9 mouse cellular contexts compared by ENCODE assay signal in genomic region chr17:46025927-46026668, GRCm38 (mm10). TPM values are rescaled to one million over a fixed set of nuclear protein-coding genes. Genes with fewer than 3 reads are reported as not detected.
DNase-seq lines count a peak whose midpoint lies in the region; ATAC-seq and TF ChIP-seq lines count a peak whose summit lies in the region.
"Had no signal": no experiment of that assay in that cellular context is flagged by ENCODE, and none has a peak within 500 bp of the region (broad histone marks: within the 10 kb centered on the region; RNA-seq: fewer than 3 reads in every experiment).

No protein-coding gene starts in this region.

- H3K4me1 ChIP-seq in heart, adult 2 months (ENCODE audit: control insufficient read depth, insufficient read depth, low read length) = peaks cover 8% of the 10 kb centered on the region
- peaks cover 32% of the 10 kb centered on the region for H3K4me1 ChIP-seq in midbrain, embryonic 14.5 days (ENCODE audit: control insufficient read depth, insufficient read depth, low read length)
- H3K4me1 ChIP-seq in midbrain, embryonic 11.5 days (ENCODE audit: control insufficient read depth, insufficient read depth, low read length) = peaks cover 33% of the 10 kb centered on the region
- H3K4me1 ChIP-seq in intestine, embryonic 15.5 days (replicated peaks) = peaks cover 39% of the 10 kb centered on the region
- H3K4me1 ChIP-seq in stomach, embryonic 15.5 days = peaks cover 38% of the 10 kb centered on the region

- H3K9me3 ChIP-seq in midbrain, embryonic 14.5 days (ENCODE audit: control insufficient read depth, low read length) = no peaks in the 10 kb centered on the region
- H3K9me3 ChIP-seq in midbrain, embryonic 11.5 days (ENCODE audit: control insufficient read depth, low read length) = no peaks in the 10 kb centered on the region
- no peaks in the 10 kb centered on the region for H3K9me3 ChIP-seq in intestine, embryonic 15.5 days
- no peaks in the 10 kb centered on the region for H3K9me3 ChIP-seq in stomach, embryonic 15.5 days

- TF ChIP-seq EP300 in heart, adult 2 months (IDR thresholded peaks at IDR 0.05; ENCODE audit: insufficient read depth, low read depth, low read length) = 0 out of 2 replicates have a peak, but pooled peaks have one; percentile 5

- no peak for TF ChIP-seq CTCF in heart, adult 2 months (IDR thresholded peaks at IDR 0.05)

- peak overlapping the region; percentile 96 for H3K27ac ChIP-seq in heart, adult 2 months
- H3K27ac ChIP-seq in midbrain, embryonic 14.5 days (replicated peaks; ENCODE audit: low read depth, low read length) = no peak overlapping the region
- H3K27ac ChIP-seq in midbrain, embryonic 11.5 days (ENCODE audit: low read depth, low read length) = no peak overlapping the region
- no peak overlapping the region for H3K27ac ChIP-seq in intestine, embryonic 15.5 days
- H3K27ac ChIP-seq in stomach, embryonic 15.5 days = 0 out of 2 replicates have a peak overlapping the region, but pooled peaks have one; percentile 12

- peak overlapping the region; percentile 7 for H3K9ac ChIP-seq in heart, adult 2 months (ENCODE audit: low read depth, low read length)
- no peak overlapping the region for H3K9ac ChIP-seq in midbrain, embryonic 14.5 days (replicated peaks; ENCODE audit: low read length)
- no peak overlapping the region for H3K9ac ChIP-seq in midbrain, embryonic 11.5 days (ENCODE audit: low read length)
- no peak overlapping the region for H3K9ac ChIP-seq in intestine, embryonic 15.5 days
- H3K9ac ChIP-seq in stomach, embryonic 15.5 days = no peak overlapping the region

- H3K79me2 ChIP-seq in heart, adult 2 months (replicated peaks; ENCODE audit: control insufficient read depth, insufficient read depth, low read length) = 0 out of 2 replicates have a peak, but pooled peaks cover 1% of the 10 kb centered on the region

- WGBS in heart, adult 2 months = 55% methylated on average over 11 of the region's 11 CpGs
- WGBS in midbrain, embryonic 14.5 days = 90% methylated on average over 11 of the region's 11 CpGs
- WGBS in midbrain, embryonic 11.5 days = 90% methylated on average over 11 of the region's 11 CpGs
- 69% methylated on average over 11 of the region's 11 CpGs for WGBS in intestine, embryonic 15.5 days
- 74% methylated on average over 11 of the region's 11 CpGs for WGBS in stomach, embryonic 15.5 days

- H3K36me3 ChIP-seq in heart, adult 2 months (ENCODE audit: control insufficient read depth, insufficient read depth, low read length) = 0 out of 2 replicates have a peak, but pooled peaks cover 2% of the 10 kb centered on the region
- H3K36me3 ChIP-seq in midbrain, embryonic 14.5 days (ENCODE audit: control insufficient read depth, insufficient read depth, low read length) = peaks cover 43% of the 10 kb centered on the region
- H3K36me3 ChIP-seq in midbrain, embryonic 11.5 days (ENCODE audit: control insufficient read depth, insufficient read depth, low read length) = peaks cover 18% of the 10 kb centered on the region
- H3K36me3 ChIP-seq in intestine, embryonic 15.5 days = peaks cover 34% of the 10 kb centered on the region
- H3K36me3 ChIP-seq in stomach, embryonic 15.5 days = peaks cover 42% of the 10 kb centered on the region

- H3K4me3 ChIP-seq in heart, adult 2 months = peak overlapping the region; percentile 32; the same call in 1 of the 2 replicates
- no peak overlapping the region for H3K4me3 ChIP-seq in midbrain, embryonic 14.5 days (replicated peaks; ENCODE audit: low read depth, low read length)
- no peak overlapping the region for H3K4me3 ChIP-seq in midbrain, embryonic 11.5 days (ENCODE audit: low read depth, low read length)
- no peak overlapping the region for H3K4me3 ChIP-seq in intestine, embryonic 15.5 days (replicated peaks)
- no peak overlapping the region for H3K4me3 ChIP-seq in stomach, embryonic 15.5 days (replicated peaks)

- no peak for TF ChIP-seq POLR2A in heart, adult 2 months (IDR thresholded peaks at IDR 0.05; ENCODE audit: insufficient read depth, low read depth, low read length)

- H3K4me2 ChIP-seq in midbrain, embryonic 14.5 days (ENCODE audit: low read length) = peak overlapping the region; percentile 11; the same call in 1 of the 2 replicates
- no peak overlapping the region for H3K4me2 ChIP-seq in midbrain, embryonic 11.5 days
- H3K4me2 ChIP-seq in intestine, embryonic 15.5 days (replicated peaks) = peak overlapping the region; percentile 83; the same call in 1 of the 2 replicates
- no peak overlapping the region for H3K4me2 ChIP-seq in stomach, embryonic 15.5 days

- intact Hi-C loops in heart, adult 2 months (cut with DNase I) = loop anchor here (5.0 kb wide), 2 partner anchors 139 to 454 kb away; partner anchors contain the start of gene Hsp90ab1
- intact Hi-C loops in heart, postnatal 36 days (cut with DNase I) = no loop called here

- DNase-seq in heart, adult 2 months = peak in 1 of 2 experiments; percentile 35
- no peak for DNase-seq in heart, postnatal 36 days
- no peak for DNase-seq in midbrain, embryonic 14.5 days
- no peak for DNase-seq in midbrain, embryonic 11.5 days (ENCODE audit: low spot score, missing footprints)
- DNase-seq in urinary bladder, postnatal 14 days (ENCODE audit: low spot score) = no peak
- no peak for DNase-seq in frontal cortex, postnatal 10 days (ENCODE audit: low spot score in 2 of 2)

- H3K27me3 ChIP-seq in heart, adult 2 months (ENCODE audit: control insufficient read depth, insufficient read depth, low read length) = no peaks in the 10 kb centered on the region
- H3K27me3 ChIP-seq in midbrain, embryonic 14.5 days (ENCODE audit: control insufficient read depth, insufficient read depth, low read length) = no peaks in the 10 kb centered on the region
- no peaks in the 10 kb centered on the region for H3K27me3 ChIP-seq in midbrain, embryonic 11.5 days (ENCODE audit: control insufficient read depth, insufficient read depth, low read length)
- H3K27me3 ChIP-seq in intestine, embryonic 15.5 days (replicated peaks) = no peaks in the 10 kb centered on the region
- no peaks in the 10 kb centered on the region for H3K27me3 ChIP-seq in stomach, embryonic 15.5 days (replicated peaks)
- H3K27me3 ChIP-seq: Patski had no signal

- ATAC-seq in midbrain, embryonic 14.5 days (ENCODE audit: low FRiP score, low TSS enrichment) = no peak
- no peak for ATAC-seq in midbrain, embryonic 11.5 days (ENCODE audit: low FRiP score)
- ATAC-seq in intestine, embryonic 15.5 days = no peak
- no peak for ATAC-seq in stomach, embryonic 15.5 days (ENCODE audit: insufficient read depth, low FRiP score, low read depth)
- ATAC-seq: Patski had no signal

RNA-seq across cellular contexts. Expression of gene Vegfa, which starts 6.1 kb away (rescaled TPM):
- total RNA-seq in heart, adult 2 months (2021) = 100 to 1,000 TPM; 207 to 328 TPM
- polyA plus RNA-seq in heart, adult 2 months (2012; rRNA removed) = 384 and 618 TPM in 2 replicates
- 100 to 1,000 TPM; 203 to 277 TPM for total RNA-seq in heart, postnatal 36 days (2021)
- polyA plus RNA-seq in midbrain, embryonic 14.5 days (2014; fragmentation: Nextera tagmentation; extraction: Ambion mirVana) = 4.3 and 5.5 TPM in 2 replicates
- polyA plus RNA-seq in midbrain, embryonic 11.5 days (2014; fragmentation: Nextera tagmentation; extraction: Ambion mirVana) = 2.2 and 2.9 TPM in 2 replicates
- polyA plus RNA-seq in intestine, embryonic 15.5 days (2015; fragmentation: Nextera tagmentation; extraction: Ambion mirVana) = 3.6 and 4.7 TPM in 2 replicates
- 4.9 and 5.7 TPM in 2 replicates for polyA plus RNA-seq in stomach, embryonic 15.5 days (2015; fragmentation: Nextera tagmentation; extraction: Ambion mirVana)

Comparison
In these comparisons a context has a peak if more than half of its experiments do, and no peak if none do; other contexts are left out.
1. H3K4me2 ChIP-seq: peak in midbrain, embryonic 14.5 days (single experiment) and intestine, embryonic 15.5 days (single experiment); none in midbrain, embryonic 11.5 days (single experiment) and stomach, embryonic 15.5 days (single experiment).
2. H3K27ac ChIP-seq: peak in heart, adult 2 months (single experiment) and stomach, embryonic 15.5 days (single experiment); none in midbrain, embryonic 14.5 days (single experiment), midbrain, embryonic 11.5 days (single experiment) and intestine, embryonic 15.5 days (single experiment).
3. RNA of gene Vegfa, which starts 6.1 kb away (polyA plus RNA-seq): 384 to 618 TPM in heart, adult 2 months; 4.9 to 5.7 TPM in stomach, embryonic 15.5 days, 4.3 to 5.5 TPM in midbrain, embryonic 14.5 days, 3.6 to 4.7 TPM in intestine, embryonic 15.5 days and 2.2 to 2.9 TPM in midbrain, embryonic 11.5 days; every median in the first group is over 10 times any median in the second.